Mouse (Mus musculus) right cerebral cortex, postnatal 36 days (tissue): ENCODE measurements around the gene Plin2.

Experiments used
- DNase-seq, 2 experiments: peaks; one replicate each; pipeline ENCODE4 v3.0.0; 2022; ENCODE audit warnings: low spot score in 2 of 2, mixed read lengths in 1 of 2

The Plin2 gene

GRCm38 (mm10) chr4:86669780-86670201 is at the start of gene Plin2:
TSS of gene Plin2 (minus strand) at chr4:86670060.
- peak in 1 of 2 experiments; percentile 10 for DNase-seq

- DNase-seq, result no peak
Measured at GRCm38 (mm10) chr4:86718878-86719577, 49.2 kb upstream of the Plin2 start.

GRCm38 (mm10) chr4:86717176-86717575 is 47.3 kb upstream of the Plin2 start:
- no peak for DNase-seq

DNA sequence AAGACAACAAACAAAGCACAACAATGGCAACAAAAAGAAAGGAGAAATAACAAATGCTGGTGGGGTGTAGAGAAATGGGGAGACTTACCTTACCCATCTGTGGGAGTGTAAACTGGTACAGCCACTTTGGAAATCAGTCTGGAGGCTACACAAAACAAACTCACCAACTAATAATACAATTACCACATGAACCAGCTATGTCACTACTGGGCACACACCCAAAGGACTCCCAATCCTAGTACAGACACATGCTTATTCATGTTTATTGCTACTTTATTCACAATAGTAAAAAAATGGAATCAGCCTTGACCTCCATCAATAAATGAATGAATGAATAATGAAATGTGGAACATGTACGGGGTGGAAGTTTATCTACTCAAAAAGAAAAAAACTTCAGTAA is 45.5 kb upstream of the Plin2 start:
- DNase-seq, result no peak

DNA sequence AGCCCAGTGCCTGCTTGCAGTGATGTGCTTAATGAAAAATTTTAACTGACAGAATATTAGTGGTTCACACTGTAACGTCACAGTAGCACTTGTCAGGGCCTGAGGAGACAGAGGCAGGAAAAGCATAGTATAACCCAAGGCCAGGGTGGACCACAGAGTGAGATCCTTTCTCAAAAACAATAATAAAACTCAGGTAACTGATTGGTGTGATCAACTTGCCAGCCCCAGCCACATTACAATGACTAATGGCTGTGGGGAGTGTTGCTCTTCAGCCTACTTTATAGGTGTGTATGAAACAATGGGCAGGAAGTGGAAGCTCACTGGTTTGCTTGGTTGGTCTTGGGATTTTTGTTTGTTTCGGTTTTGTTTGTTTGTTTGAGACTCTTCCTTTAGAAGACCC is 43.7 kb upstream of the Plin2 start:
- DNase-seq, result no peak

GRCm38 (mm10) chr4:86712751-86713195 is 42.9 kb upstream of the Plin2 start:
- peak; percentile 50 to 55 for DNase-seq

DNA sequence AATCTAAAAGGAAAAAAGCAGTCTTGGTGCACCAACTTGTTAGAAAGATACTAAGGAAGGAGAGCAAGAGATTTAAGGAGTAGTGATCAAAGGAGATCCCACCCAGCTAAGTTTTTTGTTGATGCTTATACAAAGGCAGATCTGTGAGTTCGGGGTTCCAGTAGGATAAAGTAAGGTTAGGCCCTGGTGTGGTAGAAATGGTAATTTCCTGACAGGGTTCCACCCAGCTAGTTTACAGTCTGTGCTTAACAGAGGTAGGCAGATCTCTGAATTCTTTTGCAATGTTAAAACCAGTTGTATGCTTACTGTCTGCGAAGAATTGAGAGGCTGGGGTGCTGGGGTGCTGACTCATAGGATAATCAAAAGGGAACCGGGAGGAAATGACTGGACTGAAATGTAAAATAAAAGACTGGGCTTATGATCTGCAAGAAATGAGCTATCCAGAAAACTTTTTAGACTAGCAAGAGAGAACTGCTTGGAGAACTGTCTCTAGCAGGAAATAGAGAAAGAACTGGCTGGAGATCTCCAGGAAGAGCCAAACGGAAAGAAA is 40.9 kb upstream of the Plin2 start:
- DNase-seq, result no peak

- no peak for DNase-seq
Measured at GRCm38 (mm10) chr4:86710034-86710650, 40.3 kb upstream of the Plin2 start.

DNA sequence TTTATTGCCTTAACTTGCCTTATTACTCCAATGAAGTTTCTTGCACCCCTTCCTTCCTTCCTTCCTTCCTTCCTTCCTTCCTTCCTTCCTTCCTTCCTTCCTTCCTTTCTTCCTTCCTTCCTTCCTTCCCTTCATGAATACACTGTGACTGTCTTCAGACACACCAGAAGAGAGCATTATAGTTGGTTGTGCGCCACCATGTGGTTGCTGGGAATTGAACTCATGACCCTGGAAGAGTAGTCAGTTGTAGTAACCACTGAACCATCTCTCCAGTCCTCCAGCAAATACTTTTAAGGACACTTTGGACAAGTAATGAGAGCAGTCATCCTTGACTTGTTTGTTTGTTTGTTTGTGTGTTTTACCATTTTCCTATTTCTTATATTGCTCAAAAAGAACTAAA is 38.9 kb upstream of the Plin2 start:
- DNase-seq, result no peak

- no peak for DNase-seq
Measured at GRCm38 (mm10) chr4:86699161-86699865, 29.5 kb upstream of the Plin2 start.

DNA sequence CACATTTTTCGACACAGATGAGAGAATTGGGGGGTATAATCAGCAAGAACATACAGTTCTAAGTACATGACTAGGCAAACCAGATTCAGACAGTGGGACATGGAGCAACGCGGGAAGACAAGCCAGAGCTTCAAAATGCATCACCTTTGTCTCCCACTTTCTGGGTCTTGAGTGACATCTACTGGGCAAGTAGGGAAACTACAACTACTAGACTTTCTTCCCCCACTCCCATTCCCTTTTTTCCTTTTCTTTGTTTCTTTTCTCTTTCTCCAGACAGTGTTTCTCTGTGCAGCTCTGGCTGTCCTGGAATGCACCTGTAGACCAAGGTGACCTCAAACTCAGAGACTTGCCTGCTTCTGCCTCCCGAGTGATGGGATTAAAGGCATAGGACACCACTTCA is 27.0 kb upstream of the Plin2 start:
- DNase-seq, result no peak

DNA sequence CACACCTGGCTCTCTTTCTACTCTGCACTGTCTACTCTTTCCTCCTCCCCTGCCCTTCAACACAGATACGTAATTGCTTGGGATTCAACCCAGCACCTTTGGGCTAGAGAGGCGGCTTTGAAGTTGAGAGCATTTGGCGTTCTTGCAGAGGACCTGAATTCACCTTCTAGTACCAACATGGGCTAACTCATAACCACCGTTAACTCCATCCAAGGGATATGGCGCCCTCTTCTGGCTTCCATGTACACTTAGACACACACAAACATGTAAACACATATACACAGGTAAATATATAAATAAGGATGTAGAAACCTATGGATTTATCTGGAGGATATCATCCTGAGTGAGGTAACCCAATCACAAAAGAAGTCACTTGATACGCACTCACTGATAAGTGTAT is 25.2 kb upstream of the Plin2 start:
- no peak for DNase-seq

- DNase-seq, result no peak
Measured at GRCm38 (mm10) chr4:86692931-86693330, 23.1 kb upstream of the Plin2 start.

DNA sequence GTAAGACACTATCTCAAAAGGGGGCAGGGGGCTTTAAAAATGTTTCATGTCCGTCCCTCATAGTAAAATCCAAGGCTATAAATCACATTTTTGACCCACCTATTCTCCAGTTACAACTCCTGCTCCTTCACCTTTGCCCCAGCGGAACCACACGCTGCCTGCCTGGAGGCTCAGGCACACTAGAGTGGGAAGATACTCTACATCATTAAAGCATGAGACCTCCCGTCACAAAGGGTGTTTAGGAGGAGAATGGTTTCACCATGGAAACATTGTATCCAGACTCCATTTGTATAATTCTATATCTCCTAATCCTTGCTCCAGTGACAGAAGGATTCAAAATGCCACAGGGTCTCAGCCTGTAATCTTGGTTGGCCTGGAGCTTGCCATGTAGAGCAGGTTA is 21.4 kb upstream of the Plin2 start:
- DNase-seq, result no peak

- DNase-seq, result no peak
Measured at GRCm38 (mm10) chr4:86690768-86691167, 20.9 kb upstream of the Plin2 start.

GRCm38 (mm10) chr4:86690194-86690593 is 20.3 kb upstream of the Plin2 start:
- no peak for DNase-seq

GRCm38 (mm10) chr4:86689056-86689735 is 19.3 kb upstream of the Plin2 start:
- no peak for DNase-seq

- no peak for DNase-seq
Measured at GRCm38 (mm10) chr4:86686564-86686963, 16.7 kb upstream of the Plin2 start.

GRCm38 (mm10) chr4:86686009-86686366 is 16.1 kb upstream of the Plin2 start:
- DNase-seq, result no peak

GRCm38 (mm10) chr4:86685231-86686008 is 15.6 kb upstream of the Plin2 start:
- no peak for DNase-seq

DNA sequence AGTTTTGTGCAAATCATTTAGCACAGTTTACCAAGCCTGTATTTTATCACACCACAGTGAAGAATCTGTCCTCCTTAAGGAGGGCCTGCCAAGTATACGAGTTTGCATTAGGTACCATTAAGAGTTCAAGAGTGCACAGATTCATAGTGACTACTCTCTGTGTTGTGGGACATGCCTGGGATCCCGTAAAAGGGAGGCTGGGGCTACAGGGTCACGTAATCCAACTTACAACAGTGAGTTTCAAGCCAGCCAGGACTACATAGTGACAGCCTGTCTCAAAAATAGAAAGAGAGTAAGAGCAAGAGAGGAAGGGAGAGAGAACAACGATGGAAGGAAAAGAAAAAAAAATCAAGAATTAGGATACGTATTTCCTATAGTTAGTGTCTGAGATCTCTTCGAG is 14.9 kb upstream of the Plin2 start:
- DNase-seq, result no peak
